Mouse (Mus musculus): Measurements from ENCODE around the gene Vps37c.

DNA sequence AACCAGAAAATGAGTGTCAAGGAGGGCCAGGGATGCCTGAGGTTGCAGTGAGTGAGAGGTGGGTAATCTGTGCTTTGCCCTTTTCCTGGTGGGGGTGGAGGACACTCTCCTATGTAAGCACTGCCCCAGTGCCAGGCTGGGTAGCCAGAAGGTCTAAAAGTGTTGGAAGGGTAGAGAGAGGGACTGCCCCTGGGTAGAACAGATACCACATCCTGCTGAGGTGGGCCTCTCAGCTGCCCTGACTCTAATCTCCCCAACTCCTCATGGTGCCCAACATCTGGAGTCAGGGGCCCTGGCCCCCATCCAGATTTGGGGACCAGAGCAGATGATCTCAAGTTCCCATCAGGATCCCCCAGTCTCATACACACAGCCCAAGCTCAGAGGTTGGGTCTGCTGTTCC is 68.6 kb downstream of the Vps37c start:
- TF ChIP-seq CTCF (conservative IDR thresholded peaks at IDR 0.05; ENCODE audit: low read length) (no peak), NANOG (IDR thresholded peaks at IDR 0.05; ENCODE audit: borderline replicate concordance, low read length) (no peak)
